Mouse (Mus musculus) MEL (cell line): ENCODE data around the gene Hnrnpul1. TPM values are rescaled to one million over a fixed set of nuclear protein-coding genes. Genes with fewer than 3 reads are reported as not detected.

Source experiments
- DNase-seq: peaks from one replicate; pipeline ENCODE4 v3.0.0; 2011; ENCODE audit warnings: low read depth, low spot score
- H3K27ac ChIP-seq: 2 replicates; pipeline ENCODE4 v1.5.1; 2012; ENCODE audit warnings: low read depth, mild to moderate bottlenecking, control low read depth, low read length, moderate library complexity; ENCODE audit not compliant: control insufficient read depth
- H3K27me3 ChIP-seq, 2 experiments: fragments of 150-350 bp in 1 of 2; sonication (generic) in 1 of 2; 2 replicates each; pipeline ENCODE4 v1.6.1; 2012; ENCODE audit warnings: low read length in 2 of 2, mild to moderate bottlenecking in 2 of 2, improper control_type of control experiment in 1 of 2, moderate library complexity in 1 of 2; ENCODE audit not compliant: insufficient read depth in 2 of 2, control insufficient read depth in 1 of 2
- H3K36me3 ChIP-seq, 2 experiments: 2 replicates each; pipeline ENCODE4 v1.6.1; 2012 to 2014; ENCODE audit warnings: low read length in 2 of 2, improper control_type of control experiment in 1 of 2, inconsistent platforms in 1 of 2, mild to moderate bottlenecking in 1 of 2; ENCODE audit not compliant: insufficient read depth in 2 of 2, control insufficient read depth in 1 of 2
- H3K4me1 ChIP-seq, 2 experiments: fragments of 150-350 bp in 1 of 2; sonication (generic) in 1 of 2; 2 replicates each; pipeline ENCODE4 v1.6.1; 2012; ENCODE audit warnings: low read length in 2 of 2, improper control_type of control experiment in 1 of 2, mild to moderate bottlenecking in 1 of 2; ENCODE audit not compliant: insufficient read depth in 2 of 2, control insufficient read depth in 1 of 2
- H3K4me3 ChIP-seq, 2 experiments: fragments of 150-350 bp in 1 of 2; sonication (generic) in 1 of 2; 2 replicates each; pipeline ENCODE4 v1.5.1; 2012; ENCODE audit warnings: low read depth in 2 of 2, low read length in 2 of 2, mild to moderate bottlenecking in 2 of 2, moderate library complexity in 2 of 2, control low read depth in 1 of 2, improper control_type of control experiment in 1 of 2; ENCODE audit not compliant: control insufficient read depth in 1 of 2, insufficient read depth in 1 of 2
- H3K79me2 ChIP-seq: 2 replicates; pipeline ENCODE4 v1.6.1; 2012; ENCODE audit warnings: mild to moderate bottlenecking, low read length, moderate library complexity; ENCODE audit not compliant: control insufficient read depth, poor library complexity, insufficient read depth
- H3K9ac ChIP-seq: 2 replicates; pipeline ENCODE4 v1.6.1; 2012; ENCODE audit warnings: low read depth, mild to moderate bottlenecking, control low read depth, low read length, moderate library complexity; ENCODE audit not compliant: control insufficient read depth, poor library complexity, severe bottlenecking
- H3K9me3 ChIP-seq: fragments of 150-350 bp; sonication (generic); replicated peaks from 2 replicates; pipeline ENCODE4 v1.6.1; 2012; ENCODE audit warnings: mild to moderate bottlenecking, low read length, improper control_type of control experiment, moderate library complexity; ENCODE audit not compliant: insufficient read depth
- CHD2 ChIP-seq: IDR thresholded peaks from 2 replicates; pipeline ENCODE4 v1.6.1; 2011; ENCODE audit warnings: low read length, improper control_type of control experiment
- CTCF ChIP-seq, 3 experiments: IDR thresholded peaks in 2 of 3; conservative IDR thresholded peaks in 1 of 3; 2 replicates each; pipeline ENCODE4 v1.5.1; 2011 to 2012; ENCODE audit warnings: low read length in 3 of 3, low read depth in 2 of 3, mild to moderate bottlenecking in 2 of 3, improper control_type of control experiment in 1 of 3, inconsistent platforms in 1 of 3, mixed read lengths in 1 of 3, moderate library complexity in 1 of 3; ENCODE audit not compliant: control insufficient read depth in 1 of 3, insufficient read depth in 1 of 3, poor library complexity in 1 of 3, severe bottlenecking in 1 of 3
- E2F4 ChIP-seq: IDR thresholded peaks from 2 replicates; pipeline ENCODE4 v1.6.1; 2011; ENCODE audit warnings: low read depth, low read length, improper control_type of control experiment, borderline replicate concordance
- ELF1 ChIP-seq: IDR thresholded peaks from 2 replicates; pipeline ENCODE4 v1.6.1; 2014; ENCODE audit warnings: low read depth, mild to moderate bottlenecking, inconsistent platforms, low read length, improper control_type of control experiment, moderate library complexity
- ETS1 ChIP-seq: IDR thresholded peaks from 2 replicates; pipeline ENCODE4 v1.6.1; 2012; ENCODE audit warnings: low read depth, mild to moderate bottlenecking, inconsistent platforms, low read length, improper control_type of control experiment, moderate library complexity
- HCFC1 ChIP-seq: IDR thresholded peaks from 2 replicates; pipeline ENCODE4 v1.6.1; 2012; ENCODE audit warnings: low read depth, mild to moderate bottlenecking, inconsistent platforms, low read length, improper control_type of control experiment, moderate library complexity
- MAFK ChIP-seq: IDR thresholded peaks from 2 replicates; pipeline ENCODE4 v1.6.1; 2011; ENCODE audit warnings: low read depth, mild to moderate bottlenecking, low read length, improper control_type of control experiment, borderline replicate concordance
- MAX ChIP-seq: IDR thresholded peaks from 2 replicates; pipeline ENCODE4 v1.6.1; 2011; ENCODE audit warnings: low read length, improper control_type of control experiment
- MAZ ChIP-seq: IDR thresholded peaks from 2 replicates; pipeline ENCODE4 v1.6.1; 2012; ENCODE audit warnings: low read depth, mild to moderate bottlenecking, inconsistent platforms, low read length, improper control_type of control experiment
- NELFE ChIP-seq: IDR thresholded peaks from 2 replicates; pipeline ENCODE4 v1.6.1; 2011; ENCODE audit warnings: low read depth, low read length, improper control_type of control experiment
- POLR2AphosphoS2 ChIP-seq: IDR thresholded peaks from 2 replicates; pipeline ENCODE4 v1.6.1; 2011; ENCODE audit warnings: low read length, improper control_type of control experiment
- RAD21 ChIP-seq: IDR thresholded peaks from 2 replicates; pipeline ENCODE4 v1.6.1; 2011; ENCODE audit warnings: mild to moderate bottlenecking, low read depth, low read length, improper control_type of control experiment
- RCOR1 ChIP-seq: IDR thresholded peaks from 2 replicates; pipeline ENCODE4 v1.6.1; 2012; ENCODE audit warnings: low read depth, mild to moderate bottlenecking, inconsistent platforms, low read length, improper control_type of control experiment
- SIN3A ChIP-seq: IDR thresholded peaks from 2 replicates; pipeline ENCODE4 v1.6.1; 2012; ENCODE audit warnings: low read length, improper control_type of control experiment, inconsistent platforms
- SMC3 ChIP-seq: IDR thresholded peaks from 2 replicates; pipeline ENCODE4 v1.6.1; 2011; ENCODE audit warnings: low read depth, low read length, improper control_type of control experiment
- TAL1 ChIP-seq: IDR thresholded peaks from 2 replicates; pipeline ENCODE4 v1.6.1; 2012; ENCODE audit warnings: mild to moderate bottlenecking, inconsistent platforms, low read length, moderate library complexity, mixed read lengths
- TBP ChIP-seq: IDR thresholded peaks from 2 replicates; pipeline ENCODE4 v1.8.0; 2011; ENCODE audit warnings: low read depth, low read length, improper control_type of control experiment
- USF2 ChIP-seq, 2 experiments: IDR thresholded peaks; 2 replicates each; pipeline ENCODE4 v1.6.1; 2011 to 2012; ENCODE audit warnings: improper control_type of control experiment in 2 of 2, low read length in 2 of 2, borderline replicate concordance in 1 of 2, inconsistent platforms in 1 of 2, low read depth in 1 of 2, mild to moderate bottlenecking in 1 of 2; ENCODE audit not compliant: insufficient read depth in 1 of 2
- ZC3H11A ChIP-seq: IDR thresholded peaks from 2 replicates; pipeline ENCODE4 v1.6.1; 2012; ENCODE audit warnings: low read depth, mild to moderate bottlenecking, inconsistent platforms, low read length, improper control_type of control experiment
- ZKSCAN1 ChIP-seq: IDR thresholded peaks from 2 replicates; pipeline ENCODE4 v1.6.1; 2012; ENCODE audit warnings: low read depth, mild to moderate bottlenecking, inconsistent platforms, low read length, improper control_type of control experiment, moderate library complexity
- polyA plus RNA-seq, 2 experiments: library from polyadenylated mRNA; stranded (reverse) in 1 of 2; unstranded in 1 of 2; fragments of >175 nt in 1 of 2; fragments of >200 nt in 1 of 2; gene quantifications; 2 replicates each; pipeline versions ENCODE4 v1.2.1 to v1.2.4; 2012; ENCODE audit warnings: low replicate concordance in 2 of 2, low read depth in 1 of 2; ENCODE audit not compliant: insufficient read length in 2 of 2, insufficient read depth in 1 of 2, missing spikeins in 1 of 2
- total RNA-seq: library from RNA; depleted of rRNA; stranded (reverse); fragments of 300-350 nt; gene quantifications from 2 replicates; pipeline ENCODE4 v1.2.3, GENCODE M21; 2012

Hnrnpul1 gene
- total and polyA plus RNA-seq, 3 experiments, result 56.1 to 215 (median 181) TPM

DNA sequence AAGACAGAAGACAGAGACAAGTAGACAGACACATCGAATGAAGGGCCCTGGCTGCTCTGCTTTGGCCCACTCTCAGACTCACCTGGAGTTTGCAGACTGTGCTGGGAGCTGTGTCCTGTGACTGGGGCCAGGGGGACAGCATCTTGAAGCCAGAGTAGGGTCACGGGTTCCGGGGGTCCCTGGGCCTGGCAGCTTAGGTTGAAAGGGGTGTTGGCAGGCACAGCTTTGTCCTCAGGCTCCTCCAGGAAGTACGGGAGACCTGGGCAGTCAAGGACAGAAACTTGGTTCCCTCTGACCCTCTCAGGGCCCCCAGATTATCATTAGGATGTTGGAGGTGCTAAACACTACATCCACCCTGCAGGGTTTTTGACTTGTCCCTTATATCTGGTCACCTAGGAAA lies 31.2 kb upstream of the Hnrnpul1 start:
- no peak overlapping the region for H3K27ac ChIP-seq
- H3K79me2 ChIP-seq, result no peaks in the 10 kb centered on the region
- TF ChIP-seq CTCF (IDR thresholded peaks at IDR 0.05 in 2 of 3, conservative IDR thresholded peaks at IDR 0.05 in 1 of 3; ENCODE audit: control insufficient read depth in 1 of 3, insufficient read depth in 1 of 3, low read depth in 2 of 3, low read length in 3 of 3, poor library complexity in 1 of 3, severe bottlenecking in 1 of 3) (no peak), MAZ (no peak), ETS1 (no peak), ZKSCAN1 (no peak), TBP (no peak), ZC3H11A (no peak), USF2 (IDR thresholded peaks at IDR 0.05; ENCODE audit: borderline replicate concordance in 1 of 2, insufficient read depth in 1 of 2, low read depth in 1 of 2, low read length in 2 of 2) (no peak), RCOR1 (no peak), NELFE (no peak), MAX (no peak), TAL1 (no peak), CHD2 (no peak), RAD21 (no peak), E2F4 (no peak), HCFC1 (no peak)
- H3K9me3 ChIP-seq, result no peaks in the 10 kb centered on the region
- no peaks in the 10 kb centered on the region for H3K27me3 ChIP-seq
- DNase-seq, result no peak
- no peak overlapping the region for H3K4me3 ChIP-seq
- H3K4me1 ChIP-seq, result no peaks in the 10 kb centered on the region
- H3K36me3 ChIP-seq, result no peaks in the 10 kb centered on the region
- no peak overlapping the region for H3K9ac ChIP-seq

DNA sequence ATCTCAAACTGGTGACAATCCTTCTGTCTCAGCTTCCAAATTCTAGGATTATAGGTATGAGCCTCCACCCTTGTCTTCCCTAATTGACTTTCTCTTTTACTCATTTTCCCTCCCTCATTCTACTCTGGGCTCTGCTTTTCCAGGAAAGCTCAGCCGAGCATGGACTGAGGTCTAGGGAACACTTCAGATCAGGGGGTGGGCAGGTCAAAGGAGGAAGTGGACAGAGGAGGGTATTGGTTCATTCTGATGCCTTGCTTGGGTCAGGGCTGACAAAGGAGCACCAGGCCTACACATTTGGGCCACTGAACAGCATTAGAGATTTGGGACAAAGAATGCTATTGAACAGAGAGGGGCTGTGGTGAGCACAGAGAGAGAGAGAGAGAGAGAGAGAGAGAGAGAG lies 30.3 kb upstream of the Hnrnpul1 start:
- Histone ChIP-seq H3K4me1 (no peaks in the 10 kb centered on the region), H3K4me3 (no peak overlapping the region), H3K9ac (no peak overlapping the region), H3K27ac (no peak overlapping the region), H3K79me2 (no peaks in the 10 kb centered on the region), H3K27me3 (no peaks in the 10 kb centered on the region), H3K9me3 (no peaks in the 10 kb centered on the region), H3K36me3 (no peaks in the 10 kb centered on the region)
- no peak for TF ChIP-seq MAFK
- TF ChIP-seq HCFC1, result no peak
- no peak for TF ChIP-seq SMC3
- no peak for TF ChIP-seq POLR2AphosphoS2
- TF ChIP-seq ELF1, result no peak
- no peak for TF ChIP-seq SIN3A
- no peak for TF ChIP-seq RCOR1
- TF ChIP-seq TBP, result no peak
- no peak for TF ChIP-seq MAX
- no peak for TF ChIP-seq ETS1
- DNase-seq, result no peak
